Mouse (Mus musculus) layer of hippocampus, postnatal 14 days (tissue): ENCODE measurements at regions not wholly inside any gene's neighbourhood (a gene's known extent, or its start where the extent isn't known, plus 50 kb on each side); places are given as distances from the start of the nearest gene placed in this dataset.

Source experiments
- DNase-seq, 2 experiments: peaks; one replicate each; pipeline ENCODE4 v3.0.0; 2021 to 2022; ENCODE audit warnings: low spot score in 2 of 2, mixed read lengths in 1 of 2

- DNase-seq: peak in 1 of 2 experiments; percentile 10
These were observed 228.2 kb downstream of the Klhl13 start for GRCm38 (mm10) chrX:23136710-23137109.

GRCm38 (mm10) chrX:23095867-23096266, 269.0 kb downstream of the Klhl13 start:
- DNase-seq: no peak

GRCm38 (mm10) chrX:23092774-23093173, 272.1 kb downstream of the Klhl13 start:
- DNase-seq: no peak

GRCm38 (mm10) chrX:23066432-23066831, 298.4 kb downstream of the Klhl13 start:
- no peak for DNase-seq

- DNase-seq: peak; percentile 6 to 82
These were observed 337.3 kb downstream of the Klhl13 start for GRCm38 (mm10) chrX:23027622-23028021.

GRCm38 (mm10) chrX:23015562-23015961, 349.3 kb downstream of the Klhl13 start:
- DNase-seq: peak; percentile 12 to 64

GRCm38 (mm10) chrX:23015118-23015517, 349.8 kb downstream of the Klhl13 start:
- peak in 1 of 2 experiments; percentile 5 for DNase-seq
